Mouse (Mus musculus) limb, embryonic 11.5 days (tissue): ENCODE measurements around the gene Ctnnd2. TPM values are rescaled to one million over a fixed set of nuclear protein-coding genes. Genes with fewer than 3 reads are reported as not detected.

Source experiments
- ATAC-seq: fragments of 200-750 bp; cut with Nextera tagmentation; 2 replicates; pipeline ENCODE4 v1.8.0; 2017; ENCODE audit warnings: low read depth; ENCODE audit not compliant: insufficient number of reproducible peaks, low FRiP score, low TSS enrichment
- DNase-seq: peaks from one replicate; pipeline ENCODE4 v3.0.0-alpha.2; 2015; ENCODE audit warnings: low spot score
- H3K27ac ChIP-seq: fragments of 300-500 bp; sonication (generic); replicated peaks from 2 replicates; pipeline ENCODE4 v1.5.1; 2014; ENCODE audit warnings: low read depth, mild to moderate bottlenecking, low read length
- H3K27me3 ChIP-seq: fragments of 300-500 bp; sonication (generic); 2 replicates; pipeline ENCODE4 v1.6.1; 2014; ENCODE audit warnings: mild to moderate bottlenecking, low read length, mixed read lengths; ENCODE audit not compliant: control insufficient read depth, insufficient read depth
- H3K36me3 ChIP-seq: fragments of 300-500 bp; sonication (generic); 2 replicates; pipeline ENCODE4 v1.6.1; 2014; ENCODE audit warnings: mild to moderate bottlenecking, low read length, moderate library complexity, mixed read lengths; ENCODE audit not compliant: control insufficient read depth, insufficient read depth
- H3K4me1 ChIP-seq: fragments of 300-500 bp; sonication (generic); 2 replicates; pipeline ENCODE4 v1.6.1; 2014; ENCODE audit warnings: low read length, mixed read lengths; ENCODE audit not compliant: control insufficient read depth, insufficient read depth
- H3K4me2 ChIP-seq: fragments of 300-500 bp; sonication (generic); 2 replicates; pipeline ENCODE4 v1.6.1; 2014; ENCODE audit warnings: low read depth, mild to moderate bottlenecking, moderate library complexity; ENCODE audit not compliant: severe bottlenecking
- H3K4me3 ChIP-seq: fragments of 300-500 bp; sonication (generic); 2 replicates; pipeline ENCODE4 v1.5.1; 2014; ENCODE audit warnings: low read depth, low read length
- H3K9ac ChIP-seq: fragments of 300-500 bp; sonication (generic); 2 replicates; pipeline ENCODE4 v1.6.1; 2014; ENCODE audit warnings: mild to moderate bottlenecking, low read length
- H3K9me3 ChIP-seq: fragments of 300-500 bp; sonication (generic); 2 replicates; pipeline ENCODE4 v1.6.1; 2016; ENCODE audit warnings: low read length; ENCODE audit not compliant: control insufficient read depth
- WGBS: fragments of 180-500 bp; shearing (Covaris S2); extraction: QIAGEN DNeasy Blood & Tissue Kit; methylation state at CpG from one replicate; pipeline ENCODE4 v1.1.7; 2014; 5-methylcytosine and 5-hydroxymethylcytosine counted together
- polyA plus RNA-seq: library from polyadenylated mRNA; unstranded; fragments of >200 nt; fragmentation: Nextera tagmentation; extraction: Ambion mirVana; gene quantifications from 2 replicates; pipeline ENCODE4 v1.2.1, GENCODE M21; 2014

Gene Ctnnd2
- polyA plus RNA-seq, 1 experiment from 2014 or later = 2.5 TPM

GRCm38 (mm10) chr15:30201617-30202016, 29.2 kb downstream of the Ctnnd2 start:
- H3K27ac ChIP-seq = no peak overlapping the region
- no peaks in the 10 kb centered on the region for H3K9me3 ChIP-seq
- no peak overlapping the region for H3K4me2 ChIP-seq
- DNase-seq = no peak
- no peaks in the 10 kb centered on the region for H3K36me3 ChIP-seq
- no peak overlapping the region for H3K9ac ChIP-seq
- WGBS = 97% methylated on average over 3 of the region's 3 CpGs
- ATAC-seq = no peak
- no peaks in the 10 kb centered on the region for H3K4me1 ChIP-seq
- H3K4me3 ChIP-seq = no peak overlapping the region
- no peaks in the 10 kb centered on the region for H3K27me3 ChIP-seq

- no peak overlapping the region for H3K4me3 ChIP-seq
- H3K27me3 ChIP-seq = no peaks in the 10 kb centered on the region
- H3K9me3 ChIP-seq = no peaks in the 10 kb centered on the region
- no peak overlapping the region for H3K4me2 ChIP-seq
- no peak for DNase-seq
- ATAC-seq = no peak
- WGBS = 85% methylated on average over 5 of the region's 5 CpGs
- no peak overlapping the region for H3K9ac ChIP-seq
- H3K27ac ChIP-seq = no peak overlapping the region
- H3K36me3 ChIP-seq = no peaks in the 10 kb centered on the region
- no peaks in the 10 kb centered on the region for H3K4me1 ChIP-seq
Observed at GRCm38 (mm10) chr15:30212746-30213145, 40.4 kb downstream of the Ctnnd2 start.

- Histone ChIP-seq H3K4me2 (no peak overlapping the region), H3K27ac (no peak overlapping the region), H3K9ac (no peak overlapping the region), H3K9me3 (no peaks in the 10 kb centered on the region), H3K4me3 (no peak overlapping the region), H3K36me3 (no peaks in the 10 kb centered on the region), H3K27me3 (no peaks in the 10 kb centered on the region), H3K4me1 (no peaks in the 10 kb centered on the region)
- WGBS = 93% methylated on average over 4 of the region's 4 CpGs
- ATAC-seq (no peak), DNase-seq (no peak)
Observed at GRCm38 (mm10) chr15:30215871-30216270, 43.5 kb downstream of the Ctnnd2 start.

- DNase-seq = no peak
- H3K36me3 ChIP-seq = no peaks in the 10 kb centered on the region
- no peak overlapping the region for H3K9ac ChIP-seq
Observed at GRCm38 (mm10) chr15:30229112-30229511, 56.7 kb downstream of the Ctnnd2 start.

GRCm38 (mm10) chr15:30235210-30236034, 63.0 kb downstream of the Ctnnd2 start:
- no peak for DNase-seq
- no peak overlapping the region for H3K27ac ChIP-seq
- ATAC-seq = no peak
- no peak overlapping the region for H3K9ac ChIP-seq
- H3K36me3 ChIP-seq = no peaks in the 10 kb centered on the region
- no peak overlapping the region for H3K4me2 ChIP-seq
- H3K4me1 ChIP-seq = no peaks in the 10 kb centered on the region
- no peaks in the 10 kb centered on the region for H3K27me3 ChIP-seq
- H3K4me3 ChIP-seq = no peak overlapping the region
- no peaks in the 10 kb centered on the region for H3K9me3 ChIP-seq
- 91% methylated on average over 10 of the region's 10 CpGs for WGBS

More at GRCm38 (mm10) chr15:30229112-30229511, 56.7 kb downstream of the Ctnnd2 start:
- Histone ChIP-seq H3K4me2 (no peak overlapping the region), H3K4me3 (no peak overlapping the region), H3K9me3 (no peaks in the 10 kb centered on the region), H3K27ac (no peak overlapping the region), H3K4me1 (no peaks in the 10 kb centered on the region), H3K27me3 (no peaks in the 10 kb centered on the region)
- 87% methylated on average over 4 of the region's 4 CpGs for WGBS
- ATAC-seq = no peak

GRCm38 (mm10) chr15:30240881-30241280, 68.5 kb downstream of the Ctnnd2 start:
- DNase-seq (peak; percentile 23), ATAC-seq (no peak)
- H3K27ac ChIP-seq = no peak overlapping the region
- no peak overlapping the region for H3K9ac ChIP-seq
- no peaks in the 10 kb centered on the region for H3K36me3 ChIP-seq
- H3K4me2 ChIP-seq = no peak overlapping the region
- 81% methylated on average over 2 of the region's 2 CpGs for WGBS
- H3K27me3 ChIP-seq = no peaks in the 10 kb centered on the region
- H3K4me1 ChIP-seq = no peaks in the 10 kb centered on the region
- no peak overlapping the region for H3K4me3 ChIP-seq
- H3K9me3 ChIP-seq = no peaks in the 10 kb centered on the region

- Histone ChIP-seq H3K4me2 (no peak overlapping the region), H3K4me3 (no peak overlapping the region), H3K36me3 (no peaks in the 10 kb centered on the region), H3K27ac (no peak overlapping the region), H3K9ac (no peak overlapping the region), H3K9me3 (no peaks in the 10 kb centered on the region), H3K27me3 (no peaks in the 10 kb centered on the region), H3K4me1 (no peaks in the 10 kb centered on the region)
- 86% methylated on average over 10 of the region's 10 CpGs for WGBS
- DNase-seq (no peak), ATAC-seq (no peak)
Observed at GRCm38 (mm10) chr15:30268822-30269221, 96.4 kb downstream of the Ctnnd2 start.

- Histone ChIP-seq H3K4me1 (no peaks in the 10 kb centered on the region), H3K9ac (no peak overlapping the region), H3K4me3 (no peak overlapping the region), H3K27me3 (no peaks in the 10 kb centered on the region), H3K36me3 (no peaks in the 10 kb centered on the region), H3K27ac (no peak overlapping the region), H3K4me2 (no peak overlapping the region), H3K9me3 (no peaks in the 10 kb centered on the region)
- DNase-seq (no peak), ATAC-seq (no peak)
- WGBS = 85% methylated on average over 8 of the region's 8 CpGs
Observed at GRCm38 (mm10) chr15:30271141-30271572, 98.8 kb downstream of the Ctnnd2 start.
